Mouse (Mus musculus): ENCODE results near the gene Ube2l6. TPM values are rescaled to one million over a fixed set of nuclear protein-coding genes. Genes with fewer than 3 reads are reported as not detected.
A peak's percentile ranks its signal among the peaks of the same experiment; 100 is the strongest.

Ube2l6 gene
- polyA plus RNA-seq, 1 experiment from 2014 or later = 110 TPM

DNA sequence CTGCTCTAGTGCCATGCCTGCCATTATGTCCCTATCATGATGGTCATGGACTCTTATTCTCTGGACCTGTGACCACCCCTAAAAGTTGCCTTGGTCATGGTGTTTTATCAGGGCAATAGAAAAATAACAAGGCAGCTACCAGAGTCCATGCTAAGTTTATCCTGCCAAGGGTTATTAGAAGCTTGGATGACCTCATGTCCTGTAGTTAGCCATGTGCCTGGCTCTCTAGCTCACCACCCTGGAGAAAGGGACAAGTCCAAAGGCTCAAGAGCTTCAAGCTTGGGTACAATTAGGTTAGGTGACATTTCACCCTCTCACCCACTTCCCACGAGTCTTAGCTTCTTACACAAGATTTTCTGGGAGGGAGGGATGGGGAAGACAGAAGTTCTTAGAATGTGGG lies 35.8 kb upstream of the Ube2l6 start:
- H3K27me3 ChIP-seq (ENCODE audit: control insufficient read depth, insufficient read depth, low read length) = no peaks in the 10 kb centered on the region
- ATAC-seq (replicated peaks; ENCODE audit: extremely low read depth, insufficient read depth, low FRiP score) = no peak
- WGBS = 38% methylated on average over 1 of the region's 1 CpGs
- no peak overlapping the region for H3K4me3 ChIP-seq (ENCODE audit: low read length)
- no peaks in the 10 kb centered on the region for H3K9me3 ChIP-seq (replicated peaks; ENCODE audit: control insufficient read depth, low read length)
- no peak overlapping the region for H3K27ac ChIP-seq (ENCODE audit: low read length)
- no peaks in the 10 kb centered on the region for H3K4me1 ChIP-seq (ENCODE audit: control insufficient read depth, insufficient read depth, low read length)
- no peak overlapping the region for H3K9ac ChIP-seq (ENCODE audit: low read length)
- H3K4me2 ChIP-seq (ENCODE audit: low read depth, low read length) = no peak overlapping the region
- no peaks in the 10 kb centered on the region for H3K36me3 ChIP-seq (ENCODE audit: control insufficient read depth, insufficient read depth)

- no peaks in the 10 kb centered on the region for H3K4me1 ChIP-seq (ENCODE audit: control insufficient read depth, insufficient read depth, low read length)
- ATAC-seq (replicated peaks; ENCODE audit: extremely low read depth, insufficient read depth, low FRiP score) = no peak
- no peak overlapping the region for H3K27ac ChIP-seq (ENCODE audit: low read length)
- no peaks in the 10 kb centered on the region for H3K9me3 ChIP-seq (replicated peaks; ENCODE audit: control insufficient read depth, low read length)
- 72% methylated on average over 6 of the region's 6 CpGs for WGBS
- 0 out of 2 replicates have a peak, but pooled peaks cover 5% of the 10 kb centered on the region for H3K27me3 ChIP-seq (ENCODE audit: control insufficient read depth, insufficient read depth, low read length)
- H3K9ac ChIP-seq (ENCODE audit: low read length) = no peak overlapping the region
- H3K4me3 ChIP-seq (ENCODE audit: low read length) = no peak overlapping the region
- no peak overlapping the region for H3K4me2 ChIP-seq (ENCODE audit: low read depth, low read length)
- no peaks in the 10 kb centered on the region for H3K36me3 ChIP-seq (ENCODE audit: control insufficient read depth, insufficient read depth)
Measured at GRCm38 (mm10) chr2:84770501-84770900, 28.1 kb upstream of the Ube2l6 start.

DNA sequence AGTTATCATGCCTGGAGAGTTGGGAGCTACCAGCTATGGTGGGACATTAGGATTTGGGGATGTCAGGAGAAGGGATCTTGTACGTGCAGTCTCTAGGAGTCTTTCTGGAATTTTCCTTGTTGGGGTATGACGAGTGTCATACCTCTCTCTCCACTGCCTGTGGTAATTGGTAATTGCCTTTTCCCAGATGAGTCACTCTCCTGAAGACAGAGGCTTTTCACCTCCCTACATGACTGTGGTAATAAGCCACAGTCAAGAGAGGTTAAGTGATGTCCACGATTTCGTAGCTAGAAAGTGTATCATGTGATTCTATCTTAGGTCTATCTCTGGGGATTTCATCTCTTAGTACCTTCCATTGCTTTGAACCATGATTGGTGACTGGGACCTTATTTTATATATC lies 26.2 kb upstream of the Ube2l6 start:
- H3K4me2 ChIP-seq (ENCODE audit: low read depth, low read length) = no peak overlapping the region
- H3K27me3 ChIP-seq (ENCODE audit: control insufficient read depth, insufficient read depth, low read length) = 0 out of 2 replicates have a peak, but pooled peaks cover 5% of the 10 kb centered on the region
- H3K4me1 ChIP-seq (ENCODE audit: control insufficient read depth, insufficient read depth, low read length) = no peaks in the 10 kb centered on the region
- ATAC-seq (replicated peaks; ENCODE audit: extremely low read depth, insufficient read depth, low FRiP score) = no peak
- H3K27ac ChIP-seq (ENCODE audit: low read length) = no peak overlapping the region
- H3K9me3 ChIP-seq (replicated peaks; ENCODE audit: control insufficient read depth, low read length) = no peaks in the 10 kb centered on the region
- no peak overlapping the region for H3K4me3 ChIP-seq (ENCODE audit: low read length)
- H3K36me3 ChIP-seq (ENCODE audit: control insufficient read depth, insufficient read depth) = no peaks in the 10 kb centered on the region
- H3K9ac ChIP-seq (ENCODE audit: low read length) = no peak overlapping the region
- WGBS = 85% methylated on average over 4 of the region's 4 CpGs

DNA sequence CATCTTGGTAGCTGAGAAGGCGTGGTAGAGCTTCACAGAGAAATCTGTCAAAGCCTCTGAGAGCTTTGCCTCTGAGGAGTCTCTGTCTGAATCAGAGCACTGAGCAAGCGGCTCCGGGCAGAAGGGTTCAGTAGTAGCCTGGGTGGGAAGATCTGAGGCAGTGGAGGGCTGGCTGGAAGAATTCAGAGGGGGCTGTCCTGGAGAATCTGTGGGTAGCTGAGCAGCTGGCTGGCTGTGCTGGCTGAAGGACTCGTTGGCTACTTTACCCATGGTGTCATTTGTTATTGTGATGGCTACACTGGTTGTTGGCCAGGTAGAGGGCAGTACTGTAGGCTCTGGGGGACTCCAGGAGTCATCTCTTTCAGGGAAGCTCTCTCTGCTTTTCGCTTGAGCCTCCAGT lies 25.4 kb upstream of the Ube2l6 start:
- Histone ChIP-seq H3K9ac (ENCODE audit: low read length) (no peak overlapping the region), H3K4me3 (ENCODE audit: low read length) (no peak overlapping the region)

DNA sequence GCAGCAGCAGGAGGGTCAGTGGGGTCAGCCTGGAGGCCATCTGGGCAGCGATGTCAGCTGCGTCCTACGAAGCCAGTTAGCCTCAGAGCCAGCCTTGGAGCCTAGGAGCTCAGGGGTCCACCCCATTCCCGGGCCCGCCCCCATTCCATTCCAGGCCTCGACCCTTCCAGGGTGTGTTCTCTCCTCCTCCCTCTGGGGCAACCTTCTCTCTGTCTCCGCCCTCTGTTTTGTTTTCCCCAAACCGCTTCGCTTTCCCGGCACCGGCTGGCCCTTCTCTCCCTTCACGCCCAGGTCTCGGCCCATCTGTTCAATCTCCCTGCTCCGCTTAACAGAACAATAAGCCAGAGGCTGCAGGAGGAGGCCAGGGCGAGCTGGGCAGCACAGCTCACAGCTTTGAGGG lies 23.9 kb upstream of the Ube2l6 start:
- peak overlapping the region; percentile 70 for H3K9ac ChIP-seq (ENCODE audit: low read length)
- no peaks in the 10 kb centered on the region for H3K36me3 ChIP-seq (ENCODE audit: control insufficient read depth, insufficient read depth)
- H3K9me3 ChIP-seq (replicated peaks; ENCODE audit: control insufficient read depth, low read length) = no peaks in the 10 kb centered on the region
- peak; percentile 77 for ATAC-seq (replicated peaks; ENCODE audit: extremely low read depth, insufficient read depth, low FRiP score)
- H3K4me1 ChIP-seq (ENCODE audit: control insufficient read depth, insufficient read depth, low read length) = no peaks in the 10 kb centered on the region; the same call in 1 of the 2 replicates
- H3K4me2 ChIP-seq (ENCODE audit: low read depth, low read length) = peak overlapping the region; percentile 54
- WGBS = 6% methylated on average over 15 of the region's 15 CpGs
- peak overlapping the region; percentile 51; the same call in 1 of the 2 replicates for H3K27ac ChIP-seq (ENCODE audit: low read length)
- H3K4me3 ChIP-seq (ENCODE audit: low read length) = peak overlapping the region; percentile 45
- 0 out of 2 replicates have a peak, but pooled peaks cover 5% of the 10 kb centered on the region for H3K27me3 ChIP-seq (ENCODE audit: control insufficient read depth, insufficient read depth, low read length)

More for the DNA sequence above, 25.4 kb upstream of the Ube2l6 start:
- no peak for ATAC-seq (replicated peaks; ENCODE audit: extremely low read depth, insufficient read depth, low FRiP score)
- Histone ChIP-seq H3K27ac (ENCODE audit: low read length) (no peak overlapping the region), H3K4me1 (ENCODE audit: control insufficient read depth, insufficient read depth, low read length) (no peaks in the 10 kb centered on the region), H3K36me3 (ENCODE audit: control insufficient read depth, insufficient read depth) (no peaks in the 10 kb centered on the region), H3K27me3 (ENCODE audit: control insufficient read depth, insufficient read depth, low read length) (0 out of 2 replicates have a peak, but pooled peaks cover 5% of the 10 kb centered on the region), H3K4me2 (ENCODE audit: low read depth, low read length) (no peak overlapping the region), H3K9me3 (replicated peaks; ENCODE audit: control insufficient read depth, low read length) (no peaks in the 10 kb centered on the region)
- WGBS = 76% methylated on average over 5 of the region's 5 CpGs

- H3K27ac ChIP-seq (ENCODE audit: low read length) = peak within 1 kb of the TSS; percentile 51
- no peak for ATAC-seq (replicated peaks; ENCODE audit: extremely low read depth, insufficient read depth, low FRiP score)
- 70% methylated on average over 9 of the region's 9 CpGs for whole genome bisulfite sequencing
- peak within 1 kb of the TSS; percentile 70 for H3K9ac ChIP-seq (ENCODE audit: low read length)
- H3K9me3 ChIP-seq (replicated peaks; ENCODE audit: control insufficient read depth, low read length) = no peaks in the 10 kb centered on the region
- H3K27me3 ChIP-seq (ENCODE audit: control insufficient read depth, insufficient read depth, low read length) = 0 out of 2 replicates have a peak, but pooled peaks cover 5% of the 10 kb centered on the region
- peak within 1 kb of the TSS; percentile 45 for H3K4me3 ChIP-seq (ENCODE audit: low read length)
- peak within 1 kb of the TSS; percentile 54 for H3K4me2 ChIP-seq (ENCODE audit: low read depth, low read length)
- H3K36me3 ChIP-seq (ENCODE audit: control insufficient read depth, insufficient read depth) = no peaks in the 10 kb centered on the region
- H3K4me1 ChIP-seq (ENCODE audit: control insufficient read depth, insufficient read depth, low read length) = no peaks in the 10 kb centered on the region; the same call in 1 of the 2 replicates
Measured at GRCm38 (mm10) chr2:84775241-84775640, 23.4 kb upstream of the Ube2l6 start, which contains the start of gene Serping1. TSS of gene Serping1 (minus strand) at chr2:84775444.

DNA sequence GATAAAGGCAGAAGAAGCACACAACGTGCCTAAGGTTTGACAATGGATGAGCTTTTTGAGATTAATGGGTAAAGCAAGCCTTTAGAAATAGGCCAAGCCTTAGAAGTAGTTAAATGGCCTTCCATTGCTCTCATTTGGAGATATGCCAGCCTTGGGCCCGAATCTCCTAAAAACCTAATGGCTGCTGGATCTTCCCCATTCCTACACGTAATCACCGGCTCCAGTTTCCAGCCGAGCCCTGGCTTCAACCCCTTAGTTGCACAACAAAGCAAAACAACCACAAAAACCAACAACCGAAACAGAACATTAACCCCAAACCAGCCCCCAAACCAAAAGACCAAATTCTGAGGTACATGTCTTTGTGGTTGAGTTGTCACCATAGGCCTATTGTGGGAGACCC lies 23.0 kb upstream of the Ube2l6 start:
- no peaks in the 10 kb centered on the region for H3K9me3 ChIP-seq (replicated peaks; ENCODE audit: control insufficient read depth, low read length)
- no peak overlapping the region for H3K9ac ChIP-seq (ENCODE audit: low read length)
- H3K4me2 ChIP-seq (ENCODE audit: low read depth, low read length) = no peak overlapping the region
- no peak for ATAC-seq (replicated peaks; ENCODE audit: extremely low read depth, insufficient read depth, low FRiP score)
- H3K4me3 ChIP-seq (ENCODE audit: low read length) = no peak overlapping the region
- H3K36me3 ChIP-seq (ENCODE audit: control insufficient read depth, insufficient read depth) = no peaks in the 10 kb centered on the region
- H3K27me3 ChIP-seq (ENCODE audit: control insufficient read depth, insufficient read depth, low read length) = 0 out of 2 replicates have a peak, but pooled peaks cover 5% of the 10 kb centered on the region
- H3K27ac ChIP-seq (ENCODE audit: low read length) = no peak overlapping the region; the same call in 1 of the 2 replicates
- no peaks in the 10 kb centered on the region; the same call in 1 of the 2 replicates for H3K4me1 ChIP-seq (ENCODE audit: control insufficient read depth, insufficient read depth, low read length)
- 73% methylated on average over 6 of the region's 6 CpGs for WGBS

DNA sequence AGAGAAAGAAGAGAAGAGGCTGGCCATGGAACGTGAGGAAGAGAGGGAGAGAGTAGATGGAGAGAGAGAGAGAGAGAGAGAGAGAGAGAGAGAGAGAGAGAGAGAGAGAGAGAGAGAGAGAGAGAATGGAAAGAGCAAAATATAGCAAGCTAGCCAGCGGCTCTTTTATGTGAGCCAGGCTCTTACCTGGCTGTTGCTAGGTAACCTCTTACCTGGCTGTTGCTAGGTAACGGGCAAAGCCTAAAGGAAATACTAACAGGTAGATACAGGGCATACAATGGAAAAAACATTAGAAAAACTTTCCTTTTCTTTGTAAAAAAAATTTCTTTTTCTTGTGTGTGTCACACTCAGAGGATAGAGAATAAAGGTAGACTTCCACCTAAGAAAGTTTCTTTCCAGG lies 20.9 kb upstream of the Ube2l6 start:
- WGBS = 66% methylated on average over 3 of the region's 3 CpGs
- H3K9me3 ChIP-seq (replicated peaks; ENCODE audit: control insufficient read depth, low read length) = no peaks in the 10 kb centered on the region

GRCm38 (mm10) chr2:84779210-84779609 lies 19.4 kb upstream of the Ube2l6 start:
- Histone ChIP-seq H3K4me3 (ENCODE audit: low read length) (no peak overlapping the region), H3K9ac (ENCODE audit: low read length) (no peak overlapping the region), H3K9me3 (replicated peaks; ENCODE audit: control insufficient read depth, low read length) (no peaks in the 10 kb centered on the region), H3K36me3 (ENCODE audit: control insufficient read depth, insufficient read depth) (no peaks in the 10 kb centered on the region), H3K27me3 (ENCODE audit: control insufficient read depth, insufficient read depth, low read length) (0 out of 2 replicates have a peak, but pooled peaks cover 1% of the 10 kb centered on the region), H3K27ac (ENCODE audit: low read length) (no peak overlapping the region), H3K4me2 (ENCODE audit: low read depth, low read length) (no peak overlapping the region), H3K4me1 (ENCODE audit: control insufficient read depth, insufficient read depth, low read length) (peaks cover 5% of the 10 kb centered on the region)
- WGBS = 55% methylated on average over 6 of the region's 6 CpGs
- ATAC-seq (replicated peaks; ENCODE audit: extremely low read depth, insufficient read depth, low FRiP score) = no peak; the same call in 1 of the 2 replicates

More for the DNA sequence above, 20.9 kb upstream of the Ube2l6 start:
- Histone ChIP-seq H3K9ac (ENCODE audit: low read length) (no peak overlapping the region), H3K4me3 (ENCODE audit: low read length) (no peak overlapping the region), H3K4me1 (ENCODE audit: control insufficient read depth, insufficient read depth, low read length) (no peaks in the 10 kb centered on the region; the same call in 1 of the 2 replicates), H3K27ac (ENCODE audit: low read length) (no peak overlapping the region), H3K36me3 (ENCODE audit: control insufficient read depth, insufficient read depth) (no peaks in the 10 kb centered on the region), H3K27me3 (ENCODE audit: control insufficient read depth, insufficient read depth, low read length) (0 out of 2 replicates have a peak, but pooled peaks cover 5% of the 10 kb centered on the region), H3K4me2 (ENCODE audit: low read depth, low read length) (no peak overlapping the region)
- ATAC-seq (replicated peaks; ENCODE audit: extremely low read depth, insufficient read depth, low FRiP score) = no peak

Data from heart, embryonic 16.5 days (tissue).